Mouse (Mus musculus) left cerebral cortex, postnatal 36 days (tissue): Measurements from ENCODE around the gene Lfng. TPM values are rescaled to one million over a fixed set of nuclear protein-coding genes. Genes with fewer than 3 reads are reported as not detected.

Experiments used
- DNase-seq, 2 experiments: peaks; one replicate each; pipeline ENCODE4 v3.0.0; 2021 to 2022; ENCODE audit warnings: low spot score in 2 of 2, mixed read lengths in 1 of 2
- intact Hi-C: fragments of 180-260 bp; cut with DNase I; formaldehyde crosslinking; loops from one replicate; pipeline ENCODE4 v1.15.1; 2025
- total RNA-seq, 2 experiments: library from RNA; stranded (reverse); gene quantifications; 2 replicates each; pipeline ENCODE4 v1.2.3; 2021

Lfng gene
- total RNA-seq, 2 experiments from 2014 or later, result 22.6 to 23.6 TPM

GRCm38 (mm10) chr5:140583732-140584368 is 23.3 kb upstream of the Lfng start:
- intact Hi-C loops, result no loop called here
- no peak for DNase-seq

- DNase-seq, result no peak
- intact Hi-C loops, result no loop called here
Measured at GRCm38 (mm10) chr5:140589082-140589774, 17.9 kb upstream of the Lfng start.

GRCm38 (mm10) chr5:140594846-140595245 is 12.3 kb upstream of the Lfng start:
- no peak for DNase-seq
- intact Hi-C loops, result no loop called here

GRCm38 (mm10) chr5:140596426-140596825 is 10.7 kb upstream of the Lfng start:
- intact Hi-C loops, result no loop called here
- DNase-seq, result no peak

GRCm38 (mm10) chr5:140596927-140597588 is 10.1 kb upstream of the Lfng start:
- DNase-seq, result no peak
- intact Hi-C loops, result no loop called here

GRCm38 (mm10) chr5:140597787-140598186 is 9.3 kb upstream of the Lfng start:
- DNase-seq, result no peak
- intact Hi-C loops, result no loop called here

GRCm38 (mm10) chr5:140599939-140600338 is 7.2 kb upstream of the Lfng start:
- intact Hi-C loops, result loop anchor here (10.0 kb wide), 1 partner anchor 255 kb away; no protein-coding TSS in a partner anchor
- no peak for DNase-seq

- DNase-seq, result no peak
- intact Hi-C loops, result loop anchor here (10.0 kb wide), 1 partner anchor 257 kb away; no protein-coding TSS in a partner anchor
Measured at GRCm38 (mm10) chr5:140601712-140602111, 5.4 kb upstream of the Lfng start.

GRCm38 (mm10) chr5:140602540-140602939 is 4.6 kb upstream of the Lfng start:
- intact Hi-C loops, result loop anchor here (10.0 kb wide), 1 partner anchor 258 kb away; no protein-coding TSS in a partner anchor
- no peak for DNase-seq

GRCm38 (mm10) chr5:140604386-140604785 is 2.7 kb upstream of the Lfng start:
- intact Hi-C loops, result loop anchor here (10.0 kb wide), 1 partner anchor 260 kb away; no protein-coding TSS in a partner anchor
- no peak for DNase-seq

GRCm38 (mm10) chr5:140605228-140605627 is 1.9 kb upstream of the Lfng start:
- intact Hi-C loops, result loop anchor here (10.0 kb wide), 1 partner anchor 260 kb away; no protein-coding TSS in a partner anchor

GRCm38 (mm10) chr5:140606386-140606785 is 734 bp upstream of the Lfng start:
- intact Hi-C loops, result loop anchor here (10.0 kb wide), 1 partner anchor 262 kb away; no protein-coding TSS in a partner anchor
- no peak for DNase-seq

More at GRCm38 (mm10) chr5:140605228-140605627, 1.9 kb upstream of the Lfng start:
- no peak for DNase-seq

GRCm38 (mm10) chr5:140607836-140608633 is 915 bp downstream of the Lfng start:
- no peak for DNase-seq
- intact Hi-C loops, result loop anchor here (2.0 to 10.0 kb wide), 2 partner anchors 59 to 263 kb away; no protein-coding TSS in a partner anchor

- intact Hi-C loops, result loop anchor here (2.0 to 10.0 kb wide), 2 partner anchors 60 to 264 kb away; no protein-coding TSS in a partner anchor
- DNase-seq, result no peak
Measured at GRCm38 (mm10) chr5:140608634-140609015, 1.5 kb downstream of the Lfng start.

- intact Hi-C loops, result loop anchor here (2.0 to 10.0 kb wide), 4 partner anchors 41 to 265 kb away; no protein-coding TSS in a partner anchor
- DNase-seq, result no peak
Measured at GRCm38 (mm10) chr5:140609511-140610272, 2.6 kb downstream of the Lfng start.

- DNase-seq, result no peak
- intact Hi-C loops, result loop anchor here (2.0 to 10.0 kb wide), 2 partner anchors 42 to 176 kb away; no protein-coding TSS in a partner anchor
Measured at GRCm38 (mm10) chr5:140610273-140611011, 3.3 kb downstream of the Lfng start.

GRCm38 (mm10) chr5:140611021-140611583 is 4.0 kb downstream of the Lfng start:
- intact Hi-C loops, result loop anchor here (2.0 to 10.0 kb wide), 2 partner anchors 42 to 176 kb away; no protein-coding TSS in a partner anchor
- DNase-seq, result no peak
